In the genomic region with DNA sequence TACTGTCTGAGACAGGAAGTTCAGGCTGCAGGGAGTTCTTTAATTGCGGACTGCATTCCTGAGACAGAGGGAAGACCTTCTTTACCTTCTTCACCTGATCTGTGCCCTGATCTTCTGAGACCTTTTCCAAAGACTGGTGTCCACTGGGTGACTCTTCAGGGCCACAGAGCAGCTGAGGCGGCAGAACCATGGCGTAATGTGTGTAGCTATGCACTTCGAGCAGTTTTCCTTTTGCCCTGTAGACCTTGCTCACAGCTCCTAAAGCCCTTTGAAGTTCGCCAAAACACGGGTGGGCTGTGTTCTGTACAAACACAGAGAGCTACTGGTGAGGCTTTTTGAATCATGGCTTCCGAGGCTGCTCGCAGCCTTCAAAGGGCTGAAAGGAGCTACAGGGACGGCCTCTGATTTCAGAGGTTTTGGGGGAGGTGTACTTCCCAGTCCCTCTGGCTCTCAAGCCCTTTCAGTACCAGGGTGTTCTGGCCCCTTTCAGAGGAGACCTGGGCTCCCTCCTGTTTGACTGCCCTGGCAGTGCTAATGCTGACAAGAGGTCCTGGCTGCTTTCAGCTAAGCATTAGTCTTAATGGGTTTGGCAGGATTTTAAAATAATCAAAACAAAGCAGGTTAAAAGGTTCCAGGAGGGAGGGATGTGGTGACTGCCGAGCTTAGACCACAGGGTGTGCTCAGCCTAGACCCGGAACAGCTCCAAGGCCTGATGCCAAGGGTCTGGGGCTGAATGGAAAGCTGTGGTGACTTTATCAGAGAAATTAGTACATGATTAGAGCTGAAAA, we compare ENCODE assay signal across 16 mouse cellular contexts. TPM values are rescaled to one million over a fixed set of nuclear protein-coding genes. Genes with fewer than 3 reads are reported as not detected.
A peak's percentile ranks its signal among the peaks of the same experiment; 100 is the strongest.
DNase-seq lines count a peak whose midpoint lies in the region; ATAC-seq and TF ChIP-seq lines count a peak whose summit lies in the region.
"Had no signal": no experiment of that assay in that cellular context is flagged by ENCODE, and none has a peak within 500 bp of the region (broad histone marks: within the 10 kb centered on the region; RNA-seq: fewer than 3 reads in every experiment).

No protein-coding gene starts in this region.

- no peak overlapping the region for H3K9ac ChIP-seq in lung, embryonic 14.5 days
- no peak overlapping the region for H3K9ac ChIP-seq in lung, postnatal 0 days (replicated peaks; ENCODE audit: low read depth)
- no peak overlapping the region for H3K9ac ChIP-seq in limb, embryonic 11.5 days (ENCODE audit: low read length)
- no peak overlapping the region for H3K9ac ChIP-seq in stomach, postnatal 0 days (ENCODE audit: low read length)
- H3K9ac ChIP-seq: neural tube, embryonic 15.5 days had no signal

- WGBS in lung, embryonic 14.5 days: 23% methylated on average over 11 of the region's 11 CpGs
- 17% methylated on average over 11 of the region's 11 CpGs for WGBS in lung, postnatal 0 days
- WGBS in limb, embryonic 11.5 days: 37% methylated on average over 11 of the region's 11 CpGs
- WGBS in stomach, postnatal 0 days: 25% methylated on average over 11 of the region's 11 CpGs

- H3K9me3 ChIP-seq in lung, embryonic 14.5 days (ENCODE audit: low read depth, low read length): no peaks in the 10 kb centered on the region
- H3K9me3 ChIP-seq in lung, postnatal 0 days (ENCODE audit: low read length): no peaks in the 10 kb centered on the region
- no peaks in the 10 kb centered on the region for H3K9me3 ChIP-seq in limb, embryonic 11.5 days (ENCODE audit: control insufficient read depth, low read length)
- no peaks in the 10 kb centered on the region for H3K9me3 ChIP-seq in stomach, postnatal 0 days (ENCODE audit: control insufficient read depth, low read length)
- H3K9me3 ChIP-seq: neural tube, embryonic 15.5 days had no signal

- H3K4me2 ChIP-seq in lung, embryonic 14.5 days: no peak overlapping the region
- no peak overlapping the region for H3K4me2 ChIP-seq in lung, postnatal 0 days (replicated peaks; ENCODE audit: low read depth, low read length)
- H3K4me2 ChIP-seq in limb, embryonic 11.5 days (ENCODE audit: low read depth, severe bottlenecking): 0 out of 2 replicates have a peak overlapping the region, but pooled peaks have one; percentile 10
- peak overlapping the region; percentile 12; the same call in 1 of the 2 replicates for H3K4me2 ChIP-seq in stomach, postnatal 0 days (replicated peaks; ENCODE audit: low read depth)
- H3K4me2 ChIP-seq: neural tube, embryonic 15.5 days had no signal

- no peak overlapping the region for H3K27ac ChIP-seq in lung, embryonic 14.5 days (ENCODE audit: low read depth)
- no peak overlapping the region for H3K27ac ChIP-seq in lung, postnatal 0 days (ENCODE audit: low read length)
- no peak overlapping the region for H3K27ac ChIP-seq in limb, embryonic 11.5 days (replicated peaks; ENCODE audit: low read depth, low read length)
- H3K27ac ChIP-seq in stomach, postnatal 0 days (replicated peaks): no peak overlapping the region
- H3K27ac ChIP-seq: neural tube, embryonic 15.5 days had no signal

- no peaks in the 10 kb centered on the region for H3K36me3 ChIP-seq in lung, embryonic 14.5 days (ENCODE audit: insufficient read depth)
- no peaks in the 10 kb centered on the region for H3K36me3 ChIP-seq in lung, postnatal 0 days (ENCODE audit: insufficient read depth, low read length)
- H3K36me3 ChIP-seq in limb, embryonic 11.5 days (ENCODE audit: control insufficient read depth, insufficient read depth, low read length): no peaks in the 10 kb centered on the region
- no peaks in the 10 kb centered on the region for H3K36me3 ChIP-seq in stomach, postnatal 0 days (ENCODE audit: control insufficient read depth, insufficient read depth, low read length)
- H3K36me3 ChIP-seq: neural tube, embryonic 15.5 days had no signal

- no peak overlapping the region for H3K4me3 ChIP-seq in lung, embryonic 14.5 days (ENCODE audit: low read depth, low read length)
- H3K4me3 ChIP-seq in lung, postnatal 0 days (ENCODE audit: low read depth, low read length): no peak overlapping the region
- H3K4me3 ChIP-seq in limb, embryonic 11.5 days (ENCODE audit: low read depth, low read length): no peak overlapping the region
- H3K4me3 ChIP-seq in stomach, postnatal 0 days (ENCODE audit: low read depth, low read length): no peak overlapping the region
- H3K4me3 ChIP-seq: neural tube, embryonic 15.5 days had no signal

- TF ChIP-seq CTCF in lung, embryonic 14.5 days (IDR thresholded peaks at IDR 0.05; ENCODE audit: low read depth): no peak
- no peak for TF ChIP-seq CTCF in lung, postnatal 0 days (IDR thresholded peaks at IDR 0.05)
- TF ChIP-seq CTCF in stomach, postnatal 0 days (IDR thresholded peaks at IDR 0.05; ENCODE audit: low read depth): no peak

- H3K27me3 ChIP-seq in lung, embryonic 14.5 days (ENCODE audit: insufficient read depth, low read length): no peaks in the 10 kb centered on the region
- H3K27me3 ChIP-seq in lung, postnatal 0 days (replicated peaks; ENCODE audit: insufficient read depth, low read length): no peaks in the 10 kb centered on the region
- H3K27me3 ChIP-seq in limb, embryonic 11.5 days (ENCODE audit: control insufficient read depth, insufficient read depth, low read length): no peaks in the 10 kb centered on the region
- H3K27me3 ChIP-seq in stomach, postnatal 0 days (ENCODE audit: control insufficient read depth, insufficient read depth, low read length): no peaks in the 10 kb centered on the region
- H3K27me3 ChIP-seq: neural tube, embryonic 15.5 days had no signal

- TF ChIP-seq EP300 in lung, postnatal 0 days (IDR thresholded peaks at IDR 0.05): no peak
- no peak for TF ChIP-seq EP300 in stomach, postnatal 0 days (optimal IDR thresholded peaks at IDR 0.05)

- peak; percentile 79 for ATAC-seq in lung, embryonic 14.5 days (ENCODE audit: insufficient read depth)
- ATAC-seq in lung, postnatal 0 days: no peak
- ATAC-seq in limb, embryonic 11.5 days (ENCODE audit: insufficient number of reproducible peaks, low FRiP score, low TSS enrichment, low read depth): peak; percentile 65
- peak; percentile 80 for ATAC-seq in stomach, postnatal 0 days (ENCODE audit: low FRiP score, low TSS enrichment)

- DNase-seq in cerebellum, postnatal 10 days: peak; percentile 32 to 34
- no peak for DNase-seq in cerebellum, postnatal 25 days
- DNase-seq in lung, embryonic 14.5 days: peak; percentile 34
- DNase-seq in lung, postnatal 0 days (ENCODE audit: low spot score): no peak
- DNase-seq in limb, embryonic 11.5 days (ENCODE audit: low spot score): peak; percentile 38
- DNase-seq in stomach, postnatal 0 days (ENCODE audit: low spot score): peak; percentile 48
- no peak for DNase-seq in thymus, postnatal 0 days (ENCODE audit: low spot score)
- no peak for DNase-seq in adrenal gland, postnatal 25 days
- DNase-seq: kidney, postnatal 36 days; left cerebral cortex, postnatal 4 days had no signal

- no peaks in the 10 kb centered on the region for H3K4me1 ChIP-seq in lung, embryonic 14.5 days (ENCODE audit: insufficient read depth)
- H3K4me1 ChIP-seq in lung, postnatal 0 days (ENCODE audit: insufficient read depth, low read depth, low read length): no peaks in the 10 kb centered on the region
- H3K4me1 ChIP-seq in limb, embryonic 11.5 days (ENCODE audit: control insufficient read depth, insufficient read depth, low read length): peaks cover 12% of the 10 kb centered on the region; the same call in 1 of the 2 replicates
- H3K4me1 ChIP-seq in stomach, postnatal 0 days (replicated peaks; ENCODE audit: control insufficient read depth, insufficient read depth): no peaks in the 10 kb centered on the region

RNA-seq across cellular contexts. Expression of a gene that starts 33.5 kb away (rescaled TPM):
- polyA plus RNA-seq in lung, embryonic 14.5 days (2014; fragmentation: Nextera tagmentation; extraction: Ambion mirVana): not detected in 2 replicates
- polyA plus RNA-seq in lung, postnatal 0 days (2015; fragmentation: Nextera tagmentation; extraction: Ambion mirVana): not detected in 2 replicates
- not detected in 2 replicates for polyA plus RNA-seq in limb, embryonic 11.5 days (2014; fragmentation: Nextera tagmentation; extraction: Ambion mirVana)
- not detected in 2 replicates for polyA plus RNA-seq in stomach, postnatal 0 days (2015; fragmentation: Nextera tagmentation; extraction: Ambion mirVana)
- not detected in 2 replicates for polyA plus RNA-seq in thymus, postnatal 0 days (2015; fragmentation: Nextera tagmentation; extraction: Ambion mirVana)
- not detected in 2 replicates for total RNA-seq in adrenal gland, postnatal 25 days (2021)
- total RNA-seq: common myeloid progenitor, adult 5-6 weeks; left cerebral cortex, postnatal 4 days; megakaryocyte progenitor cell, adult 5-6 weeks; MEL had no signal
- polyA plus RNA-seq: gonadal fat pad, adult 2 months; neural tube, embryonic 15.5 days; small intestine, adult 2 months had no signal

Comparison
In these comparisons a context has a peak if more than half of its experiments do, and no peak if none do; other contexts are left out.
1. DNase-seq: peak in cerebellum, postnatal 10 days (2 of 2), lung, embryonic 14.5 days (single experiment), limb, embryonic 11.5 days (single experiment) and stomach, postnatal 0 days (single experiment); none in cerebellum, postnatal 25 days (0 of 2), lung, postnatal 0 days (single experiment), thymus, postnatal 0 days (single experiment) and adrenal gland, postnatal 25 days (single experiment).
2. H3K4me2 ChIP-seq: peak in limb, embryonic 11.5 days (single experiment) and stomach, postnatal 0 days (single experiment); none in lung, embryonic 14.5 days (single experiment) and lung, postnatal 0 days (single experiment).